Mouse (Mus musculus) liver, embryonic 14.5 days (tissue): ENCODE results near the gene Gss.

Experiments
- CTCF ChIP-seq: IDR thresholded peaks from 2 replicates; pipeline ENCODE4 v1.5.1; 2016; ENCODE audit warnings: antibody characterized with exemption, low read depth, control low read depth
- EP300 ChIP-seq: IDR thresholded peaks from 2 replicates; pipeline ENCODE4 v1.6.1; 2016; ENCODE audit warnings: antibody characterized with exemption, low read depth

GRCm38 (mm10) chr2:155567751-155568150 is 24.9 kb downstream of the Gss start:
- TF ChIP-seq CTCF (no peak), EP300 (no peak)
